Mouse (Mus musculus) heart, postnatal 10 days (tissue): ENCODE measurements around the gene Gm10803. TPM values are rescaled to one million over a fixed set of nuclear protein-coding genes. Genes with fewer than 3 reads are reported as not detected.
A peak's percentile ranks its signal among the peaks of the same experiment; 100 is the strongest.

Experiments used
- DNase-seq, 2 experiments: peaks; one replicate each; pipeline ENCODE4 v3.0.0; 2021
- intact Hi-C: fragments of 180-260 bp; cut with DNase I; formaldehyde crosslinking; loops from one replicate; pipeline ENCODE4 v1.15.1; 2025
- total RNA-seq, 2 experiments: library from RNA; stranded (reverse); gene quantifications; 2 replicates each; pipeline ENCODE4 v1.2.3; 2021

The Gm10803 gene
- total RNA-seq, 2 experiments from 2014 or later = not detected

GRCm38 (mm10) chr2:93591706-93592105 is 31.3 kb downstream of the Gm10803 start:
- intact Hi-C loops = no loop called here
- no peak for DNase-seq

DNA sequence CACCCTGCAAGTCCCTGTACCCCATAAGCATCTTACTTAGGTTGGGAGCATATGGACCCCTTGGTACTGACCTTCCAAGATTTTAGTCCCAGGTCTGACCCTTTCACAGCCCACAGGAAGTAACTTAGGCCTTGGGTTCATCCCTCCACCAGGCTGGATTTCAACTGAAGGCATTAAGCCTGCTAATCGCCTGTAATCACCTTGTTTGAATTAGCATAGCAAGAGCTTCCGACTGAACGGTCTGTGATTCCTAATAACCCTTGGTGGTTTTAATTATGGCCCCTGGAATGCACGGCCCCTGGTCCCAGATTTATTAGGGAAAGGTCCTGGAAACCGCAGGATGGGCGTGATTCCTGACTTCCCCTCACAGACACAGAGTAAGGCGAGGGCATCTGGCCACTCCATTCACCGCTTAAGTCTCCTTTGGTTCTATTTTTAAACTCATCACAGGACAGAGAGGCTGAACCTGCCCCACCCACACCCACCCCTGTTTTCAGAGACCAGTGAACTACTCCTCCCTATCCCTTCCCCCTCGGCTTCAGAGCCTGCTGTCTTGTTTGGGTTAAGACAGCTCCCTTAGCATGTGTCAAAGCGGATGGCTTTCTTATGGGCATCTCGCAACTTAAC is 31.9 kb downstream of the Gm10803 start:
- no peak for DNase-seq
- intact Hi-C loops = no loop called here

GRCm38 (mm10) chr2:93593121-93593520 is 32.8 kb downstream of the Gm10803 start:
- no peak for DNase-seq
- intact Hi-C loops = no loop called here

DNA sequence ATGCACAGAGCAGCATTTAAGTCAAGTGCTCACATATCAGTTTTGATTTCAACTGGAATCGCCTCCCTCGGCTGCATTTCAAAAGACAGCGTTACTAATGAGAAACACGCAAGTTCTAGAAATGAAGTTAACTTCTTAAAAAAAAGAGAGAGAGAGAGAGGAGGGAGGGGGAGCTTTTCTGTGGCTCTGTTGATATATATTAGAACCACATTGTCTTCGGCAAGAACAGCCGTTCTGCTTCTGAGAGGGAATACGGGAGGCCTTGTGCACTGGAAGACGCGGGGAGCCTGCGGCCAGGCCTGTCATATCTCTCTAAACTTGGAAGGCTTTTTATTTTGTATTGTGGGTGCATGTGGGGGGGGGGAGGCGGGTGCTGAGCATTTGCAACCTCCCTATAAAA is 36.8 kb downstream of the Gm10803 start:
- intact Hi-C loops = no loop called here
- DNase-seq = no peak

- intact Hi-C loops = no loop called here
- DNase-seq = peak; percentile 44 to 50
Observed at GRCm38 (mm10) chr2:93599731-93600130, 39.4 kb downstream of the Gm10803 start.

- DNase-seq = no peak
- intact Hi-C loops = no loop called here
Observed at GRCm38 (mm10) chr2:93604601-93605285, 44.4 kb downstream of the Gm10803 start.

GRCm38 (mm10) chr2:93608800-93609199 is 48.4 kb downstream of the Gm10803 start:
- intact Hi-C loops = no loop called here
- peak; percentile 50 to 60 for DNase-seq

DNA sequence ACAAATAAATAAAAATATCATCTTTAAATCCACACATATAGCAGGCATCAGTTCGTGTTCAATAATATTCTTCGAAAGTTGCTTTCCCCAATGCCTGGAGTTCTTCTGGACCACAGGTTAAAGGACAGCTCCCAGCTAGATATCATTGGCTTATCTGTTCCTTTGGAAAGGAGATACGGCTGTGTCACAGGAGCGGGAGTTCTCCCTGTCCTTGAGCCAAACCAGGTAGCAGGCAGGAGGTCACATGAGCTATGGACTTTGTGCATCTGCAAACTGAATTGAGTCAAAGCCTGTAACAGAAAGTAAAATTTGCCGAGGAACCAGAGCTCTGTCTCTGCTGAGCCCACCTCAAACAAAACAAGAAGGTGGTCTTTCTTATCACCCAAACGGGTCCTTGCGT is 52.7 kb downstream of the Gm10803 start:
- no peak for DNase-seq
- intact Hi-C loops = no loop called here

Other genes with a start within 250 kb of the Gm10803 start
- 10 to 100 TPM; 54.1 to 63.4 TPM for gene Tspan18, start 226.1 kb upstream of the Gm10803 start, total RNA-seq
- gene Cd82, start 97.4 kb upstream of the Gm10803 start, total RNA-seq = 10 to 100 TPM; 13.9 to 17.2 TPM
- under 1 TPM; 0.10 to 0.12 TPM for gene Alx4, start 81.8 kb downstream of the Gm10803 start, total RNA-seq